Mouse (Mus musculus): ENCODE measurements around the gene Glrx. TPM values are rescaled to one million over a fixed set of nuclear protein-coding genes. Genes with fewer than 3 reads are reported as not detected.

The Glrx gene
- polyA plus RNA-seq, 1 experiment from 2014 or later, result 93.5 TPM

DNA sequence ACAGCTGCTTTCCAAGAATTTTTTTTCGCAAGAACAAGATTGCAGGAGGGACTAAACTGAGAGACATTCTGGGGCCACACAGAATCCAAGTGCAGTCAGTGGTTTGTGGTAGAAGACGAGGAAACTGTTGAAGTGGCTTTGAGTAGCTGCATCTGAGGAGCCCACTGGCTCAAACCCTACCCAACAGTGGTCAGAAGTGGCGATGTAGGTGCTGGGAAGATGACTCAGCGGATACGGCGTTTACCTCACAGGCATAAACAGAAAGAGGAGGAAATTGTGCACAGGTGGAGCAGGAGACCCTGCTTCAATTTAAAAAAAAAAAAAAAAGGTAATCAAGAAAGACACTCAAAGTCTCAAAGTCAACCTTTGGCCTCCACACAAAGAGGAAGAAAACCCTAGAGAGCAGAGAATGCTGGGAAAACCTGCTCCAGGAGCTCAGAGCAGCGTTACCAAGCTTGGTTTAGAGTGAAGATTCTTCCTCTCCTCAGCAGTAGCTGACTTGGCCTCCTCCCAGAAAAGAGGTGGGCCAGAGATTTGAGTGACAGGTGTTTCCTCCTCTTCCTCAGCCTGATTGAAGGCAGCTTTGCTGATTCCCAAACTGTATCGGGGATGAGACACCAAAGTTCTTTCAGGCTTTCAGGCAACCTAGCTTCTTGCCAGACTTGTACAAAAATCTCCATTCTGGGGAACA, 4.5 kb downstream of the Glrx start:
- no peak for ATAC-seq (replicated peaks; ENCODE audit: low FRiP score, low TSS enrichment, low read depth)

DNA sequence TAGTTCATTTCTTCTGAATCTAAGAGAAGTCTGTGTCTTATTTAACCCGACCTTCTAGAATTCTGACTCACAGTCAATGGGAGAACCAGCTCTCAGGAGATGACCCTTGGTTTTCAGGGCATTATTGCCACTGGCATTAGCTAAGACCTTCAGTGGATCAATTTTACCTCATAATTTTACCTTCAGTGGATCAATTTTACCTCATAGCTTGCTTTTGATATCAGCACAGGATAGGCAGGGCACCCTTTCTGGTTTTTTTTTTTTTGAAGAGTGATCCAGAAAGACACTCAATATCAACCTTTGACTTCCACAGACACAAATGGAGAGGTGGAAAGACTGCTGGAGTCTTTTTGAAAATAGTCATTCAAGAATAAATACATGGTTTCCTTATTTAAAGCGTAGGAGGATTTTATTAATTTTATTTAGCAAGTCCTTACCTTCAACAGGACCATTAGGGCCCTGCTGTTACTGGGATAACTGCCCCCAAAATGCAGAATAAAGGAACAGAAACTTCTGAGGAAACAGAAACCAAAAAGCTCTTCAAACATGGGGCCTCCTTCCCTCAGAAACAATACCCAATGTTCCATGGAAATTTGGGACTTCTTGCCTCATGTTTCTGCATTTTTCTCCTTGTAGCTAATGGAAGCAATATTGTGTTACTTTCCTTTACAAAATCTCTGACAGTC, 5.3 kb downstream of the Glrx start:
- peaks cover 1% of the 10 kb centered on the region; the same call in 1 of the 2 replicates for H3K36me3 ChIP-seq (ENCODE audit: control insufficient read depth, insufficient read depth, low read length)
- 97% methylated on average over 2 of the region's 2 CpGs for WGBS
- no peak overlapping the region for H3K4me2 ChIP-seq (ENCODE audit: low read length)

More for the DNA sequence above, 4.5 kb downstream of the Glrx start:
- H3K9ac ChIP-seq (ENCODE audit: low read length), result no peak overlapping the region
- H3K27ac ChIP-seq (ENCODE audit: low read depth), result no peak overlapping the region
- no peaks in the 10 kb centered on the region; the same call in 1 of the 2 replicates for H3K36me3 ChIP-seq (ENCODE audit: control insufficient read depth, insufficient read depth, low read length)
- no peak overlapping the region for H3K4me2 ChIP-seq (ENCODE audit: low read length)
- H3K4me3 ChIP-seq (ENCODE audit: low read depth, low read length), result no peak overlapping the region
- DNase-seq (ENCODE audit: low spot score), result no peak
- H3K4me1 ChIP-seq (replicated peaks; ENCODE audit: control insufficient read depth, insufficient read depth, low read length), result peaks cover 18% of the 10 kb centered on the region
- H3K9me3 ChIP-seq (ENCODE audit: control insufficient read depth, low read length), result no peaks in the 10 kb centered on the region
- 70% methylated on average over 8 of the region's 8 CpGs for WGBS
- H3K27me3 ChIP-seq (replicated peaks; ENCODE audit: control insufficient read depth, insufficient read depth, low read length), result no peaks in the 10 kb centered on the region

DNA sequence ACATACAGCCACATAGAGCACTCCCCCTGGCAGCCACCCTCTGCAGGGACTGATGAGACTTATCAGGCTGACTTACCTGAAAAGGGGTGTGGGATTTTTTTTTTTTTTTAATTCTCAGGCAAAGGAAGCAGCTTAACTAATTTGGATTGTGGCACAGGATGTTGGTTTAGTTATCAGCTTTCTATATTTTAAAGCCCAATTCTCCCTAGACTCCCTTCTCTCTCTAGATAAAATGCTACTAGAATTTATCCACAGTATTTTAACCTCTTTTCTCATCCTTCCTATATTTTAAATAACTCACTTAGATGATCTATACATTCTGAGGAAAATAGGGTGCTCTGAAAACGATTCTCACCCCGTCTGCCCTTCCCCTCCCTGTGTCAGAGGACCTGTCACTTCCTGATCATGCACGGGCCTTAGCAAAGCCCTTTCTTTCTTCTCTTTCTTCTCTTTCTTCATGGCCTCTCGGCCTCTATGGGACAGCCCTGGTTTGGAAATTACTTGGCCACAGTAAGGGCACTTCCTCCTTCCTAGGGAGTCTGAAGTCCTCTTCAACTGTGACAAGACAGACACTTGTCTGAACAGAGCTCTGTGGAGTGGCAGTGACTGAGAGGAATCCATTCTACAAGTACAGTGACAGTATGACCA, 6.0 kb downstream of the Glrx start:
- 69% methylated on average over 4 of the region's 4 CpGs for WGBS

More for the DNA sequence above, 5.3 kb downstream of the Glrx start:
- H3K27me3 ChIP-seq (replicated peaks; ENCODE audit: control insufficient read depth, insufficient read depth, low read length), result no peaks in the 10 kb centered on the region
- H3K4me1 ChIP-seq (replicated peaks; ENCODE audit: control insufficient read depth, insufficient read depth, low read length), result peaks cover 14% of the 10 kb centered on the region; the same call in 1 of the 2 replicates
- H3K9me3 ChIP-seq (ENCODE audit: control insufficient read depth, low read length), result no peaks in the 10 kb centered on the region
- peak; percentile 18 for DNase-seq (ENCODE audit: low spot score)
- H3K4me3 ChIP-seq (ENCODE audit: low read depth, low read length), result no peak overlapping the region
- H3K9ac ChIP-seq (ENCODE audit: low read length), result no peak overlapping the region
- no peak for ATAC-seq (replicated peaks; ENCODE audit: low FRiP score, low TSS enrichment, low read depth)
- no peak overlapping the region for H3K27ac ChIP-seq (ENCODE audit: low read depth)

DNA sequence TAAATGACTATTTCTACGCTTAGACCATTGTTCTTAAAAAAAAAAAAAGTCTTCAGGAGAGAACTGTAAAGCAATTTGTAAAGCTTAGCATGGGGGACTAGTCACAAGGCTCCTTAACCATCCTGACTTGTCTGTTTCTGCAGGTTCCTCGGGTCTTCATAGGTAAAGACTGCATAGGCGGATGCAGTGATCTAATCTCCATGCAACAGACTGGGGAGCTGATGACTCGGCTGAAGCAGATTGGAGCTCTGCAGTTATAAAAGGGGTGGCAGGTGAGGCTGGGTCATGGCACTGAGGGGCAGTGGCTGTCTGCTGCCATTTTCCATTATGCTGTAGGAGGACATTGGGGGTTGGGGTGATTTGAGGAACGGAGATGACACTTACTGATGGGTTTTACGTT, 7.4 kb downstream of the Glrx start:
- Histone ChIP-seq H3K36me3 (ENCODE audit: control insufficient read depth, insufficient read depth, low read length) (peaks cover 3% of the 10 kb centered on the region; the same call in 1 of the 2 replicates), H3K9me3 (ENCODE audit: control insufficient read depth, low read length) (no peaks in the 10 kb centered on the region), H3K27ac (ENCODE audit: low read depth) (no peak overlapping the region), H3K4me1 (replicated peaks; ENCODE audit: control insufficient read depth, insufficient read depth, low read length) (no peaks in the 10 kb centered on the region), H3K9ac (ENCODE audit: low read length) (no peak overlapping the region), H3K27me3 (replicated peaks; ENCODE audit: control insufficient read depth, insufficient read depth, low read length) (no peaks in the 10 kb centered on the region), H3K4me3 (ENCODE audit: low read depth, low read length) (no peak overlapping the region), H3K4me2 (ENCODE audit: low read length) (no peak overlapping the region)
- ATAC-seq (replicated peaks; ENCODE audit: low FRiP score, low TSS enrichment, low read depth) (no peak), DNase-seq (ENCODE audit: low spot score) (no peak)
- 89% methylated on average over 6 of the region's 6 CpGs for WGBS

More for the DNA sequence above, 6.0 kb downstream of the Glrx start:
- peaks cover 3% of the 10 kb centered on the region; the same call in 1 of the 2 replicates for H3K36me3 ChIP-seq (ENCODE audit: control insufficient read depth, insufficient read depth, low read length)
- H3K4me2 ChIP-seq (ENCODE audit: low read length), result no peak overlapping the region
- H3K9ac ChIP-seq (ENCODE audit: low read length), result no peak overlapping the region
- H3K27ac ChIP-seq (ENCODE audit: low read depth), result no peak overlapping the region
- no peaks in the 10 kb centered on the region for H3K9me3 ChIP-seq (ENCODE audit: control insufficient read depth, low read length)
- ATAC-seq (replicated peaks; ENCODE audit: low FRiP score, low TSS enrichment, low read depth) (no peak), DNase-seq (ENCODE audit: low spot score) (no peak)
- peaks cover 11% of the 10 kb centered on the region; the same call in 1 of the 2 replicates for H3K4me1 ChIP-seq (replicated peaks; ENCODE audit: control insufficient read depth, insufficient read depth, low read length)
- H3K27me3 ChIP-seq (replicated peaks; ENCODE audit: control insufficient read depth, insufficient read depth, low read length), result no peaks in the 10 kb centered on the region
- no peak overlapping the region for H3K4me3 ChIP-seq (ENCODE audit: low read depth, low read length)

DNA sequence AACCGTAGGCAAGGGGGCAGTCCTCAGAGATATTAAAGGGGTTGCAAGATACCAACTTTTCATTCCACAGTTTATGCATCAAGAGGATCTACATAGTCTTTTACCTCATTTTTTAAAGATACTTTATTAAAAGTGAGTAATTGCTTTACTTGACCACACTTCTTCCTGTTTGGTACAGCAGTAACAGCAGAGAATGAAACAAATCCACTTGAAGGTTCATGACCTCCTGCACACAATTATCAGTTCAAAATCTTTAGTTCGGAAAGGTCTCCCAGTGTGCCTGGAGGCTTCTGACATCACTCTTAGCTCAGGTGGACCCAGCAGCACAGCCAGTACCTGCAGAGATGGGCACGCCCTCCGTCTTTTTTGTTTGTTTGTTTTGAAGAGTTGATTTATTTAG, 12.4 kb downstream of the Glrx start:
- 86% methylated on average over 4 of the region's 4 CpGs for WGBS

DNA sequence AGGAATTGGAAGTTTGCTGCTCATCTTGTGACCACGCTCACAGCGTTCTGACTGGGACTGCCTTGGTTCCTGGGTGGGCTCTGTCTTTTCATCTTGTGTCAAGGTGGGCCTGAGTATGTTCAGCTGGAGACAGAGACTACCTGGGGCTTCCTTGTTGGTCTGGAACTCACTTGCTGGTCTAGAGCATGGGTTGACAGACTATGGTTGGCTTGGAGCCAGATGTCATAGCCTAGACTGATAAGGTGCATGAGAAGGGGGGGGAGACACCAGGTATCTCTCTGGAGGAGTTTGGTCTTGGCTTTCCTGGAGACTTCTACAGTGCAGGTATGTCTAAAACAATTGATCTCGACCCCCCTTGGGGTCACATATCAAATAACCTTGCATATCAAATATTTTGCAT, 13.4 kb downstream of the Glrx start:
- H3K27me3 ChIP-seq (replicated peaks; ENCODE audit: control insufficient read depth, insufficient read depth, low read length), result no peaks in the 10 kb centered on the region
- H3K27ac ChIP-seq (ENCODE audit: low read depth), result no peak overlapping the region
- H3K9ac ChIP-seq (ENCODE audit: low read length), result no peak overlapping the region
- 0 out of 2 replicates have a peak, but pooled peaks cover 3% of the 10 kb centered on the region for H3K36me3 ChIP-seq (ENCODE audit: control insufficient read depth, insufficient read depth, low read length)
- DNase-seq (ENCODE audit: low spot score) (no peak), ATAC-seq (replicated peaks; ENCODE audit: low FRiP score, low TSS enrichment, low read depth) (no peak)
- H3K4me2 ChIP-seq (ENCODE audit: low read length), result no peak overlapping the region
- 92% methylated on average over 3 of the region's 3 CpGs for WGBS
- H3K4me1 ChIP-seq (replicated peaks; ENCODE audit: control insufficient read depth, insufficient read depth, low read length), result no peaks in the 10 kb centered on the region
- no peaks in the 10 kb centered on the region for H3K9me3 ChIP-seq (ENCODE audit: control insufficient read depth, low read length)
- H3K4me3 ChIP-seq (ENCODE audit: low read depth, low read length), result no peak overlapping the region

More for the DNA sequence above, 12.4 kb downstream of the Glrx start:
- DNase-seq (ENCODE audit: low spot score) (no peak), ATAC-seq (replicated peaks; ENCODE audit: low FRiP score, low TSS enrichment, low read depth) (no peak)
- no peaks in the 10 kb centered on the region for H3K9me3 ChIP-seq (ENCODE audit: control insufficient read depth, low read length)
- H3K36me3 ChIP-seq (ENCODE audit: control insufficient read depth, insufficient read depth, low read length), result peaks cover 3% of the 10 kb centered on the region; the same call in 1 of the 2 replicates
- H3K4me1 ChIP-seq (replicated peaks; ENCODE audit: control insufficient read depth, insufficient read depth, low read length), result no peaks in the 10 kb centered on the region
- H3K27ac ChIP-seq (ENCODE audit: low read depth), result no peak overlapping the region
- no peak overlapping the region for H3K4me3 ChIP-seq (ENCODE audit: low read depth, low read length)
- H3K27me3 ChIP-seq (replicated peaks; ENCODE audit: control insufficient read depth, insufficient read depth, low read length), result no peaks in the 10 kb centered on the region
- no peak overlapping the region for H3K9ac ChIP-seq (ENCODE audit: low read length)
- H3K4me2 ChIP-seq (ENCODE audit: low read length), result no peak overlapping the region

DNA sequence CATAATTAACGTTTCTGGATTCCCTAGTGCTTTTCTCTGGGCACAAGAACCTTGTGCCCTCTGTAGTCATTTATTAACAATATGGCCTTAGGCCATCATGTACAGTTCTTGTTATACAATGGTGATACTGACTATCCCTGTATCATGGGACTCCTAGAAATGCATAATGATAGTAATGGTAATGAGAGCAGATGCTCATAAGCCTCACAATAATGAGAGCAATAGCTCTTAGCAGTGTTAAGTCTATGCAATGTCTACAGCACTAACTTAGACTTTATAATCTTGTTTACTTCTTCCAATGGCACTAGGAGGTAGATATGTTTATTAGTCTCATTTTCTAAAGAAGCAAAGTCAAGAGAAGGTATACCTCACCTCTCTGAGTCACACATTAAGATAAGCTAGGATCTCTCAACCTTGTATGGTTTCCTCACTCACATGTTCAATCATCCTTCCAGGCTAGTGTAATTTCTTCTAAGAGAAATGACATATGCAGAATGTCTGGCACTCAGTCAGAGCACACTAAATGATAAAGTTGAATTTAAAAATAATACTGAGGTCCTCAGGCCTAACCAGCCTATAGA, 19.7 kb downstream of the Glrx start:
- DNase-seq (ENCODE audit: low spot score), result no peak
- H3K27me3 ChIP-seq (replicated peaks; ENCODE audit: control insufficient read depth, insufficient read depth, low read length), result no peaks in the 10 kb centered on the region
- H3K36me3 ChIP-seq (ENCODE audit: control insufficient read depth, insufficient read depth, low read length), result no peaks in the 10 kb centered on the region
- H3K4me1 ChIP-seq (replicated peaks; ENCODE audit: control insufficient read depth, insufficient read depth, low read length), result no peaks in the 10 kb centered on the region
- ATAC-seq (replicated peaks; ENCODE audit: low FRiP score, low TSS enrichment, low read depth), result no peak
- WGBS, result 77% methylated on average over 1 of the region's 1 CpGs
- no peak overlapping the region for H3K9ac ChIP-seq (ENCODE audit: low read length)
- H3K27ac ChIP-seq (ENCODE audit: low read depth), result no peak overlapping the region
- H3K4me3 ChIP-seq (ENCODE audit: low read depth, low read length), result no peak overlapping the region
- no peak overlapping the region for H3K4me2 ChIP-seq (ENCODE audit: low read length)
- no peaks in the 10 kb centered on the region for H3K9me3 ChIP-seq (ENCODE audit: control insufficient read depth, low read length)

DNA sequence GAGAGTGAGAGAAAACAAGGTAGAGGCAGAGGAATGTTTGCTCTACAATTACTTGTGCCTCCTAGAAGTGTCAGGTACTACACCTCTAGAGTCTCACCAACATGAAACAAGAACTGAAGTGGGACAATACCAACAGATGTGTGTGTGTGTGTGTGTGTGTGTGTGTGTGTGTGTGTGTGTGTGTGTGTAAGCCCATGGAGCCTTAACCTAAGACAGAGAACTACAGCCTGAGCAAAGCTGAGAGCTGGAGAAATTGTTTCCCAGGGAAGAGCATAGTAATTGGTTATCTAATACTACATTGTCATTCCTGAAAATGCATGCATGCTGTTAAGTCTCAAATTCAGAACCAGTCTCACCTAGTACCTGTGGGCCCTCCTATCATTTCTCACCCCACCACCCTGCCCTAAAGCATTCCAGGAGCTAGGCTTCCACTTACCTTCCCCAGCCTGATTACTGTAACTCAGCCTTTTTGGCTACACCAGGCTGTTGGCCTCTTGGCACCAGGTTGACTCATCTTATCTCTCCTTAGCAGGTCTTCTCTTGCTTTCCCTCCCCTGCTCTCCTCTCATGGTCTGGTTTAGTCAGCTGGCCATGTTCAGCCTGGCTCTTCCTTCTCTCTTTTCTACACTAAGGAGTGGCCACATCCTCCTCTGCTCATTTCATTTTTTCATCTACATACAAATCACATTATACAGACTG, 26.0 kb downstream of the Glrx start:
- Histone ChIP-seq H3K4me1 (replicated peaks; ENCODE audit: control insufficient read depth, insufficient read depth, low read length) (no peaks in the 10 kb centered on the region), H3K9me3 (ENCODE audit: control insufficient read depth, low read length) (no peaks in the 10 kb centered on the region), H3K27me3 (replicated peaks; ENCODE audit: control insufficient read depth, insufficient read depth, low read length) (no peaks in the 10 kb centered on the region), H3K9ac (ENCODE audit: low read length) (no peak overlapping the region), H3K4me3 (ENCODE audit: low read depth, low read length) (no peak overlapping the region), H3K4me2 (ENCODE audit: low read length) (no peak overlapping the region), H3K36me3 (ENCODE audit: control insufficient read depth, insufficient read depth, low read length) (peaks cover 25% of the 10 kb centered on the region), H3K27ac (ENCODE audit: low read depth) (no peak overlapping the region)
- ATAC-seq (replicated peaks; ENCODE audit: low FRiP score, low TSS enrichment, low read depth) (0 out of 2 replicates have a peak, but pooled peaks have one; percentile 43), DNase-seq (ENCODE audit: low spot score) (no peak)

Data from intestine, embryonic 14.5 days (tissue).